Mouse (Mus musculus) forebrain, embryonic 13.5 days (tissue): ENCODE results near the gene Olfr1368. TPM values are rescaled to one million over a fixed set of nuclear protein-coding genes. Genes with fewer than 3 reads are reported as not detected.

Experiments
- ATAC-seq: fragments of 200-750 bp; cut with Nextera tagmentation; 2 replicates; pipeline ENCODE4 v1.8.0; 2017
- H3K27ac ChIP-seq: fragments of 300-500 bp; sonication (generic); 2 replicates; pipeline ENCODE4 v1.5.1; 2015; ENCODE audit warnings: inconsistent platforms, mild to moderate bottlenecking, moderate library complexity
- H3K27me3 ChIP-seq: fragments of 300-500 bp; sonication (generic); 2 replicates; pipeline ENCODE4 v1.6.1; 2015; ENCODE audit warnings: mild to moderate bottlenecking, inconsistent platforms
- H3K36me3 ChIP-seq: fragments of 300-500 bp; sonication (generic); 2 replicates; pipeline ENCODE4 v1.6.1; 2015; ENCODE audit warnings: mild to moderate bottlenecking, inconsistent platforms; ENCODE audit not compliant: poor library complexity, severe bottlenecking
- H3K4me1 ChIP-seq: fragments of 300-500 bp; sonication (generic); 2 replicates; pipeline ENCODE4 v1.6.1; 2015; ENCODE audit warnings: inconsistent platforms
- H3K4me2 ChIP-seq: fragments of 300-500 bp; sonication (generic); 2 replicates; pipeline ENCODE4 v1.6.1; 2015; ENCODE audit warnings: inconsistent platforms, mild to moderate bottlenecking, moderate library complexity
- H3K4me3 ChIP-seq: fragments of 300-500 bp; sonication (generic); 2 replicates; pipeline ENCODE4 v1.5.1; 2015; ENCODE audit warnings: mild to moderate bottlenecking, inconsistent platforms
- H3K9ac ChIP-seq: fragments of 300-500 bp; sonication (generic); 2 replicates; pipeline ENCODE4 v1.6.1; 2015; ENCODE audit warnings: mild to moderate bottlenecking, inconsistent platforms
- H3K9me3 ChIP-seq: fragments of 300-500 bp; sonication (generic); replicated peaks from 2 replicates; pipeline ENCODE4 v1.6.1; 2016; ENCODE audit warnings: inconsistent platforms
- WGBS: fragments of 180-500 bp; shearing (Covaris S2); methylation state at CpG from one replicate; pipeline ENCODE4 v1.1.7; 2015; 5-methylcytosine and 5-hydroxymethylcytosine counted together
- polyA plus RNA-seq: library from polyadenylated mRNA; unstranded; fragments of >200 nt; fragmentation: Nextera tagmentation; extraction: Ambion mirVana; gene quantifications from 2 replicates; pipeline ENCODE4 v1.2.1, GENCODE M21; 2015

The Olfr1368 gene
- polyA plus RNA-seq, 1 experiment from 2014 or later: not detected

DNA sequence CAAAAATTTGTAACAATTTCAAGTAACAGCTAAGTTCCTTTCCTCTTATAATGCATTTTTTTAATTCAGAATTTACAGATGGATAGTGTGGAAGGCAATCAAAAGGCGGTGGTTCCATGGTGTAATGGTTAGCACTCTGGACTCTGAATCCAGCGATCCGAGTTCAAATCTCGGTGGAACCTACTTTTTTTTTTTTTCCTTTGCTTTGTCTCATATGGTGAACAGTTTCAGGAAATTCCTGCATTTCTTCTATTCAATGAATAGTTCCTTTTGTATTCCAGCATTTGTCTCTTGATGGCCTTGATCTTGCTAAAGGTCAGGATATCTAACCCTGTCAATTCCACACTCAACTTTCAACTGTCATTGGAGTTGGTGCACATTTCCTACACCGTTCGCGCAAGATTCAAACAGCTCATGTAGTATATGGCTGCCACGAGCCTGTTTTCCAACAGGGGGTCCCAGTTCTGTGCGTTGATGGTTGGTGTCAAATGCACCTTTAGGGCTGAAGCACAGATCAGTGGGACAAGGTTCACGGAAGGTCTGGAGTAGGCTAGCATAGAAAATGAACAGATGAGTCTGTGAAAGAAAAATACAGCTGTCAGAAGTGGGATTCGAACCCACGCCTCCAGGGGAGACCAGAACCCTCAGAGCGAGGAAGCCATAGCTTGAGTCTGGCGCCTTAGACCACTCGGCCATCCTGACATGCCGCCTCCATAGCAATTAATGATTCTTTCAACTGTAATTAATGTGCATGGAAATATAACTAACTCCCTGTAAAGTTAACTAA, 26.8 kb upstream of the Olfr1368 start:
- under 1% methylated on average over 16 of the region's 16 CpGs for WGBS
- ATAC-seq: peak; percentile 41
- no peak overlapping the region for H3K27ac ChIP-seq
- no peaks in the 10 kb centered on the region for H3K36me3 ChIP-seq
- H3K9ac ChIP-seq: no peak overlapping the region
- H3K4me1 ChIP-seq: peaks cover 19% of the 10 kb centered on the region
- no peaks in the 10 kb centered on the region for H3K27me3 ChIP-seq
- H3K9me3 ChIP-seq: no peaks in the 10 kb centered on the region
- H3K4me3 ChIP-seq: peak overlapping the region; percentile 63
- H3K4me2 ChIP-seq: peak overlapping the region; percentile 86

DNA sequence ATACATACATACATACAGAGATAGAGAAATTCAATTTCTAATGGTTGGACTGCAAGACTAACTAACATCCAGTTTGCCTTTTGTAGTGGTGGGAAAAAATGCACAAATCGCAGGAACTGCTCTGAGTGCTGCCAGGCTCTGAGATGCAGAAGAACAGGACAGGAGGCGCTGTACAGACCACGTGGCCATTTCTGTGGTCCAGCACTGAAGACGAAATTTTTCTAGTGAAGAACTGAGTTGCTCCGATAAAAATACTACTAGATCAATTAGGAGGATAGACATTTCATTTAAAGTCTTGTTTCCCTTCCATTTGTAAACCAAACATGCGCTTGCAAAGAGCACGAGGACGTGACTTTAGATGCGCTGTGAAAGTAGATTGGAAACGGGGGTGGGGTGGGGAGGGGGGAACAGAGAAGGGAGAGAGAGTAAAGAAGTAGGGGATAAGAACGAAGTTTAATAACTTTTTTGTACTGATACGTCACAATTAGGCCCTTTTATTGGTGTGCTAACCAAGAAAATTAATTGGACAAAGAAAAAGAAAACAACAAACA, 26.0 kb upstream of the Olfr1368 start:
- H3K9me3 ChIP-seq: no peaks in the 10 kb centered on the region
- ATAC-seq: peak; percentile 37; the same call in 1 of the 2 replicates
- no peaks in the 10 kb centered on the region for H3K27me3 ChIP-seq
- H3K4me2 ChIP-seq: peak overlapping the region; percentile 86
- peak overlapping the region; percentile 63 for H3K4me3 ChIP-seq
- WGBS: under 1% methylated on average over 12 of the region's 12 CpGs
- no peak overlapping the region for H3K27ac ChIP-seq
- H3K9ac ChIP-seq: peak overlapping the region; percentile 39
- H3K4me1 ChIP-seq: peaks cover 19% of the 10 kb centered on the region
- no peaks in the 10 kb centered on the region for H3K36me3 ChIP-seq

DNA sequence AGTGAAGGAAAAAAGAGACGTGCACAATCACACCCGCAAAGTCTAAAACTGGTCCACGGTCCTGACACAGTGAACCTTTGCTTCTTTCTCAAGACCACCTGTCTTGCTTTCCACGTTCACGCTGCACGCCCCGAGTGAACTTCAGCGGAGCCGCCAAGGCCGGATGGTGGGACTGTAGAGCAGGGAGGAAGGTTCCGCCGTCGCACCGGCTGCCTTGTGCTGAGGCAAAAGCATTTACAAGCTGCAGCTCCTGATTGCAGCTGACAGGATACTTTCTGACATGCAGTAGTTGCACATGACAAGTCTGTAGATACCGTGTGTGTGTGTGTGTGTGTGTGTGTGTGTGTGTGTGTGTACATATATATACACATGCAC, 25.5 kb upstream of the Olfr1368 start:
- 5% methylated on average over 15 of the region's 15 CpGs for WGBS
- H3K9me3 ChIP-seq: no peaks in the 10 kb centered on the region
- H3K4me1 ChIP-seq: peaks cover 19% of the 10 kb centered on the region
- 0 out of 2 replicates have a peak, but pooled peaks cover 2% of the 10 kb centered on the region for H3K27me3 ChIP-seq
- H3K4me3 ChIP-seq: peak overlapping the region; percentile 63
- H3K27ac ChIP-seq: peak overlapping the region; percentile 40; the same call in 1 of the 2 replicates
- no peaks in the 10 kb centered on the region for H3K36me3 ChIP-seq
- ATAC-seq: no peak
- peak overlapping the region; percentile 54 for H3K9ac ChIP-seq
- peak overlapping the region; percentile 86 for H3K4me2 ChIP-seq

DNA sequence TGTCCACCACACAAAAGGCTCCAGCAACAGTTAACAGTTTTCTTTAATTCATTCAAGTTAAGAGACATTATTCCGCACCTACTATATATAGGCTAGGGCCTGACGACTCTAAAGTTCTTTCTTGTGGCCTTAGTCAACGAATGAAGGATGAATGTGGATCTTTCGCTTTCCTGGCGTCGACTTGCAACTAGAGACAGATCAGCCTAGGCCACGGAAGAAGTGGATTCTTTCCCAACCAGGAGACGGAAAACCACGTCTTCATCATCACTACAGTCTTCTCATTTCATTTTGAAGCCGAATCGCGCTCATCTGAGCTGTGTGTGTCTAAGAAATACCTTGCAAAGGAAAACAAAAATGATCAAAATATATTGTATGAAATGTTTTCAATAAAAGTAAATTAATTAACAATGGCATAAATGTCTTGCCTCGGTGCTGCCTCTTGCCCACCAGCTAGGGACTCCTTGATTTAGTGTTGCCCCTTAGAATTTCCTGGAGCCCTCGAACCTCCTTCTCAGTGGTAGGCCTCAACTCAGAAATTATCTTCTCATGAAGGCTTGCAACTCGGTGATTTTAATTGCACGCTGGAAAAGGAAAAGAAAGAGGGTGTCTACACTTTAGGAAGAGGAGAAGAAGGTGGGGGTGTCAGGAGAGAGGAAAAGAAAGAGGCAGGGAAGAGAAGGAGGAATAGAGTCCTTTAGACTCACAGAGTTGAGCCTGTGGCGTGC, 24.9 kb upstream of the Olfr1368 start:
- Histone ChIP-seq H3K4me1 (peaks cover 19% of the 10 kb centered on the region), H3K9ac (peak overlapping the region; percentile 54), H3K4me3 (peak overlapping the region; percentile 63), H3K27me3 (0 out of 2 replicates have a peak, but pooled peaks cover 4% of the 10 kb centered on the region), H3K36me3 (no peaks in the 10 kb centered on the region), H3K9me3 (no peaks in the 10 kb centered on the region), H3K27ac (peak overlapping the region; percentile 40; the same call in 1 of the 2 replicates), H3K4me2 (peak overlapping the region; percentile 86)
- ATAC-seq: no peak
- WGBS: 31% methylated on average over 17 of the region's 17 CpGs

DNA sequence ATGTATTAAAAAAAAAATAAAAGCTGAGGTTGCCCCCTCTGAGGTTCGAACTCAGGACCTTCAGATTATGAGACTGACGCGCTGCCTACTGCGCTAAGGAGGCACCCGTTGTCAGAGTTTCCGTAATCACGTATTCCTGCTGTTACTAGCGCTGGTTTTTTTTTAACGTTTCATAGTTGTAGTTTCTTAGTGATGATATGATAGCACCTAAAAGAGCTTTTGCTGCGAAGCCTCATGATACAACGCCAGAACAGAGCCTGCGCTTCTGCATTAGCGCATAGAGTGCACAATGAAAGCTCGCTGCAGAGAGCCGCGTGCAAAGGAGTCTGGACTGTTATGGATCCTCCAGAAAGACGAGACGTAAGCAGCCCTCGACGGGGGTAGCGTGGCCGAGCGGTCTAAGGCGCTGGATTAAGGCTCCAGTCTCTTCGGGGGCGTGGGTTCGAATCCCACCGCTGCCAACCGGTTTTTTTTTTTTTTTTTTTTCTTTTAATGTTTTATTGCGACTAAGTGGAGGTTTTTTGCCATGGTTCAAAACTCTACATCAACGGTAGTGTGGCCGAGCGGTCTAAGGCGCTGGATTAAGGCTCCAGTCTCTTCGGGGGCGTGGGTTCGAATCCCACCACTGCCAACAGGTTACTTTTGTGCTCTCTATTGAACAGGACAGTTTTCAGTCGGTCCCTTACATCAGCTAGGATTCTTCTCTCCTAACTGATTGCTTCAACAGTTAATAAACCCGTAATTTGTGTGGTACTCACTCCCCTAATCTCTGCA, 24.2 kb upstream of the Olfr1368 start:
- H3K9me3 ChIP-seq: no peaks in the 10 kb centered on the region
- H3K4me3 ChIP-seq: peak overlapping the region; percentile 63
- ATAC-seq: peak; percentile 84
- no peak overlapping the region for H3K27ac ChIP-seq
- H3K4me2 ChIP-seq: peak overlapping the region; percentile 86
- under 1% methylated on average over 39 of the region's 39 CpGs for WGBS
- 0 out of 2 replicates have a peak, but pooled peaks cover 4% of the 10 kb centered on the region for H3K27me3 ChIP-seq
- no peak overlapping the region for H3K9ac ChIP-seq
- no peaks in the 10 kb centered on the region for H3K36me3 ChIP-seq
- peaks cover 19% of the 10 kb centered on the region for H3K4me1 ChIP-seq

DNA sequence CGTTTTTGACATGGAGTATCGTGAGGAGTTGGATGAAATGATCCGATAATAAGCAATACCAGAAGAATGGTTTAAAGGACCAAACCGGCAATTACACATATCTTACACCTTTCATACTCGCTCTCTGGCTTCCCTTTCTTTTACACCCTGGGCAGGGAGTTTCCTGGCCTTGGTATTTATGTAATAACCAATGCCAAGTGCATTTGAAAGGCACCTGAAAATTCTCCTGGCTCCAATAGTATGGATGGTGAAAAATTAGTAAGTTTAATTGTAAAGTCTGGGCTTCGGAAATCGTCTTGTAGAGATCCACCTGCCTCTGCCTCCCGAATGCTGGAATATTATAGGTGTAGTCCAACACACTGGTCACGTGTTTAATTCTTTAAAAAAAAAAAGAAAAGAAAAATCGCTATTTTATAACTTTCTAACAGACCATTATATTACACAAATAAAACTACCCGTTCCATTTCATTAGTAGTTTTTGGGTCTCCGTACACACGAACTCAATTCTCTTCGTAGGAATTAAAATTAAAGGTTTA, 23.5 kb upstream of the Olfr1368 start:
- 4% methylated on average over 14 of the region's 14 CpGs for WGBS
- Histone ChIP-seq H3K36me3 (no peaks in the 10 kb centered on the region), H3K4me1 (peaks cover 19% of the 10 kb centered on the region), H3K9me3 (no peaks in the 10 kb centered on the region), H3K4me2 (peak overlapping the region; percentile 86), H3K27me3 (0 out of 2 replicates have a peak, but pooled peaks cover 7% of the 10 kb centered on the region), H3K4me3 (peak overlapping the region; percentile 63), H3K27ac (no peak overlapping the region), H3K9ac (peak overlapping the region; percentile 66)
- ATAC-seq: no peak

DNA sequence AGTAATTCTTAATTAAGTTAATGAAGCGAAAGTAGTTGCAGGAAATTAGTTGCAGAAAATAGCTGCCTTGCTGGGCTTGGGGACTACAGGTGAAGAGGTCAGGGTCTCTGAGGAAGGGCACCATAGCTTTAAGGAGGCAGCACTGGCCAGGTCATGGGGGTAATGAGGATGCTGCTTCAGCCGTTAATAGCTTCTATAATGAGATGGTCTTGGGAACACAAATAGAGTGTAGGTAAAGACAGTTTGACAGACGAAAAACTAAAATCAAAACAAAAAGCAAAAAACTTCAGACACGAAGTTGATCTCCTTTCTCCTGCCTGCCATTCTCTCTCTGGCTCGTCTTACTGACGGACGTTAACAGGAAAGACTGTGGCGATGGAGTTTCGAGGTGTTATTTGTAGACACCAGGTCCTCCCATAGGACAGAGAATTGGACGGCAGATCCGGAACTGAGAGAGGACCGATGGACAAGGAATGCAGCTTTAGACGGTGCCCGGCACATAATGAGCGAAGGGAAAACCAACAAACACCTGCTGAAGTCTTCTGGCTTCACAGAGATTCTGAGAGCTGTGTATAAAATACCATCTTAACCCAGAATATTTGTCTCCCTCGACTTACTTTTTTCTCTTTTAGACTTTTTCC, 22.8 kb upstream of the Olfr1368 start:
- Histone ChIP-seq H3K27me3 (0 out of 2 replicates have a peak, but pooled peaks cover 7% of the 10 kb centered on the region), H3K9me3 (no peaks in the 10 kb centered on the region), H3K36me3 (no peaks in the 10 kb centered on the region), H3K27ac (peak overlapping the region; percentile 48; the same call in 1 of the 2 replicates), H3K4me3 (peak overlapping the region; percentile 63), H3K9ac (peak overlapping the region; percentile 66), H3K4me1 (peaks cover 19% of the 10 kb centered on the region), H3K4me2 (peak overlapping the region; percentile 86)
- WGBS: under 1% methylated on average over 16 of the region's 16 CpGs
- no peak for ATAC-seq

DNA sequence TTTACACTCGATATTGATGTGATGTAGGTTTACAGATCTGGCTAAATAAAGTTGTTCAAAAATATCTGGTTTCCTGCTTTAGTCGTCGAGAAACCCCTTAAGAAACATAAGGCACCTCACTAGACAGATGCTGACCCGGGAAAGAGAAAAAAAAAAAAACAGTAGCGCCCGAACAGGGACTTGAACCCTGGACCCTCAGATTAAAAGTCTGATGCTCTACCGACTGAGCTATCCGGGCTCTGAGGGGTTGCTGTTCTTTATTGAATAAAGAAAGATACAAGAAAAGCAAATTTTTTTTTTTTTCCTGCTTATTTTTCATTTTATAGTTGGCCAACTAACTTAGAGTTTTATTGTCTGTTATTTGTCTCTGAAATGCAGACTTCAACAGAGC, 22.2 kb upstream of the Olfr1368 start:
- Histone ChIP-seq H3K9me3 (no peaks in the 10 kb centered on the region), H3K9ac (no peak overlapping the region), H3K27ac (no peak overlapping the region), H3K36me3 (no peaks in the 10 kb centered on the region), H3K4me1 (peaks cover 13% of the 10 kb centered on the region), H3K4me3 (peak overlapping the region; percentile 63), H3K4me2 (peak overlapping the region; percentile 86), H3K27me3 (0 out of 2 replicates have a peak, but pooled peaks cover 7% of the 10 kb centered on the region)
- 0% methylated on average over 8 of the region's 8 CpGs for WGBS
- peak; percentile 50 for ATAC-seq

DNA sequence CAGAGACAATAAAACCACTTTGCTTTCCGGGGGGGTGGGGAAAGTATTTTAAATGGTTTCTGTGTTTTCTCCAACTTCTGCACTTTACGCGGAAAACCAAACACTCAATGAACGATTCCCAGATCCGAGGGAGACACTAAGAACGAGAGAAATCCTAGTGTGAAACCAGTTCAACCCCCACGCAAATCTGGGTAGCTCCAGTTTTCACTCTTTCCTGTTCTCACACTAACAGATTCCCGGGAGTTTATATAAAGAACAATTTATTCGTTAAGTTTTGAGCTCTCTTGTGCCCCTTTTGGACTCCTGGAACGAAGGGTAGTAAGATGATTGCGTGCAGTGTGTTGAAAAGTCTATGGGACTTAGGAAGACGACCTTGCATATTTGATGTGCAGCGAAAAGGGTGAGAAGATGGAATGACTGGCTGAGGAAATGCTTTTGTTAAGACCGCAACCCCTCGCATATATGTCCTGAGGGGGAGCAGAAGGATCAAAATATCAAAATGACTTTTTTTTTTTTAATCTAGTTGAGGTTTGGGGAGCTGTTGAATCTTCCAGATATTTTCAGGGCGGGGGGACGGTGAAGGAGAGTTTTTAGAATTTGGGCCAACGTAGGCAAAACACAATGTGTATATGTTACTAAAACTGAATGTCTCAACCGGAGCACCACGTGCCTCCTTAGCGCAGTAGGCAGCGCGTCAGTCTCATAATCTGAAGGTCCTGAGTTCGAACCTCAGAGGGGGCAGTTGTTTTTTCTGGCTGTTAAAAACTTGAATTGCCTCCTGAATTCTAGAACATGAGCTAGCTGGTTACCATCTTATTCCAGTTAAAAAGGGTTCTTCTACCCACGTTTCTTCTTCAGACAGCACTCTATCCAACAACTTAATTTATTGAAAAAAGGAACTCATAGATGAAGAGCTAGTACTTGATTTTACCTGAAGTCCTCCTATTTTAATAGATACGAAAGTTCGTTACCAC, 21.6 kb upstream of the Olfr1368 start:
- ATAC-seq: peak; percentile 50
- WGBS: under 1% methylated on average over 27 of the region's 27 CpGs

DNA sequence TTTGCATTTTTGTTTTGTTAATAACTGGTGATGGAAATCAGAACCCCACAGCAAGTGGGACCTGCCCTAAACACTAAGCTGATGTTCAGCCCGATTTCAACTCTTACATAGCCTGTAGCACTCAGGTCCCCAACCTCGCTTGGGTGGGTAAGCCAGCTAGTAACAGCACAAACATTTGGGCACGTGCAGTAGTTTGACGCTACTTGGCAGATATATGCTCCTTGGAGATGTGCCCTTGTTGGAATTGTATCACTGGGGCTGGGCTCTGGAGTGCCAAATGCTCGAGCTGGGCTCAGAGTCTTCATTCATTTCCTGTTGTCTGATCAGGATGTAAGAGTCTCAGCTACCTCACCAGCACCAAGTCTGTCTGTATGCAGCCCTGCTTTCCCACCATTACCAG, 16.9 kb upstream of the Olfr1368 start:
- ATAC-seq: no peak
- Histone ChIP-seq H3K4me1 (peaks cover 13% of the 10 kb centered on the region), H3K27me3 (0 out of 2 replicates have a peak, but pooled peaks cover 13% of the 10 kb centered on the region), H3K9me3 (no peaks in the 10 kb centered on the region), H3K4me3 (no peak overlapping the region), H3K4me2 (0 out of 2 replicates have a peak overlapping the region, but pooled peaks have one; percentile 4), H3K9ac (no peak overlapping the region), H3K27ac (no peak overlapping the region), H3K36me3 (no peaks in the 10 kb centered on the region)
- 48% methylated on average over 5 of the region's 5 CpGs for WGBS

More for the DNA sequence above, 21.6 kb upstream of the Olfr1368 start:
- Histone ChIP-seq H3K9me3 (no peaks in the 10 kb centered on the region), H3K9ac (peak overlapping the region; percentile 50), H3K27me3 (0 out of 2 replicates have a peak, but pooled peaks cover 7% of the 10 kb centered on the region), H3K4me3 (peak overlapping the region; percentile 63), H3K4me2 (peak overlapping the region; percentile 86), H3K27ac (no peak overlapping the region), H3K36me3 (no peaks in the 10 kb centered on the region), H3K4me1 (peaks cover 9% of the 10 kb centered on the region)
